Mouse (Mus musculus): ENCODE data around the gene Pacsin1.

DNA sequence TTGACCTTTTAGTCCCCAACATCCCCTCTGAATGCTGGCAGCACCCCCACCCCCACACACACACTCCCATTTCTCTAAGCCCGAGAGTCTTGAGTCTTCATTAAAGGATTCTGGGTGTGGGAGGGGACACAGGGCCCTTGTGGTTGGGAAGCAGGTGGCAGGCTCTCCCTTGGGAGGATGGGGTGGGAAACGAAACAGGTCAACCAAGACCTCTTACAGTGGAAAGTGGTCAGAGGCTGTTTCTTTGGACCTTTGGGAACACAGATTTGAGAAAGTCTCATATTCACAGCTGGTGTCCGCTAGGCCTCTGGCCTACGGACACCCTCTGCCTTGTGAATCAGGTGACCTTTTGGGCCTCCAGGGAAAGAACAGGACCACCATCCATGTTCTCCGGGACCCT lies 54.3 kb downstream of the Pacsin1 start:
- TF ChIP-seq CTCF (IDR thresholded peaks at IDR 0.05; ENCODE audit: extremely low read depth, insufficient read depth, low read length): no peak
- TF ChIP-seq POLR2A (IDR thresholded peaks at IDR 0.05; ENCODE audit: extremely low read depth, insufficient read depth, low read length): no peak
